Mouse (Mus musculus) stomach, embryonic 15.5 days (tissue): ENCODE measurements around the gene Cda. TPM values are rescaled to one million over a fixed set of nuclear protein-coding genes. Genes with fewer than 3 reads are reported as not detected.

Source experiments
- ATAC-seq: fragments of 200-750 bp; cut with Nextera tagmentation; 2 replicates; pipeline ENCODE4 v1.8.0; 2017; ENCODE audit warnings: low read depth, moderate number of reproducible peaks, moderate TSS enrichment; ENCODE audit not compliant: insufficient read depth, low FRiP score
- H3K27ac ChIP-seq: fragments of 300-500 bp; sonication (generic); 2 replicates; pipeline ENCODE4 v1.5.1; 2015; ENCODE audit warnings: mild to moderate bottlenecking, inconsistent platforms
- H3K27me3 ChIP-seq: fragments of 300-500 bp; sonication (generic); replicated peaks from 2 replicates; pipeline ENCODE4 v1.6.1; 2015; ENCODE audit warnings: inconsistent platforms
- H3K36me3 ChIP-seq: fragments of 300-500 bp; sonication (generic); 2 replicates; pipeline ENCODE4 v1.6.1; 2015; ENCODE audit warnings: inconsistent platforms
- H3K4me1 ChIP-seq: fragments of 300-500 bp; sonication (generic); 2 replicates; pipeline ENCODE4 v1.6.1; 2015; ENCODE audit warnings: inconsistent platforms
- H3K4me2 ChIP-seq: fragments of 300-500 bp; sonication (generic); 2 replicates; pipeline ENCODE4 v1.6.1; 2015; ENCODE audit warnings: mild to moderate bottlenecking, inconsistent platforms
- H3K4me3 ChIP-seq: fragments of 300-500 bp; sonication (generic); replicated peaks from 2 replicates; pipeline ENCODE4 v1.5.1; 2015; ENCODE audit warnings: inconsistent platforms
- H3K9ac ChIP-seq: fragments of 300-500 bp; sonication (generic); 2 replicates; pipeline ENCODE4 v1.6.1; 2015; ENCODE audit warnings: inconsistent platforms
- H3K9me3 ChIP-seq: fragments of 300-500 bp; sonication (generic); 2 replicates; pipeline ENCODE4 v1.6.1; 2016; ENCODE audit warnings: inconsistent platforms
- WGBS: fragments of 180-500 bp; shearing (Covaris S2); methylation state at CpG from one replicate; pipeline ENCODE4 v1.1.7; 2015; 5-methylcytosine and 5-hydroxymethylcytosine counted together
- polyA plus RNA-seq: library from polyadenylated mRNA; unstranded; fragments of >200 nt; fragmentation: Nextera tagmentation; extraction: Ambion mirVana; gene quantifications from 2 replicates; pipeline ENCODE4 v1.2.1, GENCODE M21; 2015

The Cda gene
- polyA plus RNA-seq, 1 experiment from 2014 or later: 14.5 TPM

DNA sequence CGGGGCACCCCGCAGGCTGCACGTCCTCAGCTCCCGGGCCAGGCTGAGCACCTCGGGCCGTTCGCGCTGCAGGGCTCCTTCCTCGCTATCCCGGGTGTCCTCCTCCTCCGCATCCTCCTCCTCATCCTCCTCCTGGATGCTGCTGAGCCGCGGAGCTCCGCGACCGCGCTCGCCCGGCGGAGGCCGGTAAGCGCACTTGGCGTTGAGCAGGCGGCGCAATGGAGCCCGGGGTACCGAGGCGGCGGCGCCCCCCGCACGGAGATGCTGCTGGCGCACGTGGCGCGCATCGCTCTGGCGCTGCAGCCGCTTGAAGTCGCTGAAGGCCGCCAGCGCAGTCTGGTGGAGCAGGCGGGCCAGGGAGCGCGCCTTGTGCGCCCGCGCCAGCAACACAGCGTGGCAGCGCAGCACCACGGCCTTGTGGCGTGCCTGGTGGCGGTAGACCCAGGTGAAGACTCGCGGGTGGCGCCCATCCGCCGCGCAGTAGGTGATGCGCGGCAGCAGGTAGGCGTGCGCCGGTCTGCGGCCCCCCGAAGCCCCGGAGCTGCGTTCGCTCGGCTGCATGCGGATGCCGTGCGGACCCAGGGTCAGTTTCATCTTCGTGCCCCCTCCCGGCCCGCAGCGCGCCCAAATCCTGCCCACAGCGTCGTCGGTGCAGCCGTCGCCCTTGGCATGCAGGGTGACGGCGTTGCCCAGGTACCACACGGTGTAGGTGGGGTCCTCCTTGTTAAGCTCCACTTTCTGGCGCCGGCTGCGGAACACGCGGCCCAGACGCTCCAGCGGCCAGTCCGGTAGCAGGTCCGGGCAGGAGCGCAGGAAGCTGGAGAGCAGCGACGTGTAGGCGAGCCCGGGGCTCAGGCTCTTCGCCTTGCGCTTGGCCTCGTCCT, 27.5 kb upstream of the Cda start:
- H3K4me2 ChIP-seq: peak overlapping the region; percentile 72
- no peaks in the 10 kb centered on the region for H3K36me3 ChIP-seq
- peak overlapping the region; percentile 37 for H3K4me3 ChIP-seq
- under 1% methylated on average over 93 of the region's 103 CpGs for WGBS
- no peaks in the 10 kb centered on the region for H3K9me3 ChIP-seq
- H3K27ac ChIP-seq: no peak overlapping the region
- H3K4me1 ChIP-seq: peaks cover 15% of the 10 kb centered on the region
- no peak overlapping the region for H3K9ac ChIP-seq
- H3K27me3 ChIP-seq: peaks cover 55% of the 10 kb centered on the region
- no peak for ATAC-seq

DNA sequence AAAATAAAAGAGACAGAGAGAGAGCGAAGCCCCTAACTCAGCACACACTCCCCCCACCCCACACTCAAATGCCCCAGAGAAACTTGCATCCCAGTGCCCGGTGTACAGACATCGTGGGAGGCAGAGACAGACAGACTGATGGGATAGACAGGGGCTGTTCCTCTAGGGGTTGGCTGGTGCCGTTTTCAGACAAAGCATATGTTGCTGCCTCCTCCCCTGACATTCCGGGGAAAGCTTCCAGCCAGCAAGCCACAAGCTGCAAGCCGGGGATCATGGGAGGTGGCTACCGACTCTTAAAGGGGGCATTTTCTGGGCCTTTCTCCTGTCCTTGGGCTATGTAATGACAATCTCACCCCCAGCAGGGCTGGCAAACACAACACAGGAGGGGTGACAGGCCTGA, 25.9 kb upstream of the Cda start:
- H3K4me3 ChIP-seq: no peak overlapping the region
- peaks cover 55% of the 10 kb centered on the region for H3K27me3 ChIP-seq
- peaks cover 15% of the 10 kb centered on the region for H3K4me1 ChIP-seq
- no peaks in the 10 kb centered on the region for H3K36me3 ChIP-seq
- no peaks in the 10 kb centered on the region for H3K9me3 ChIP-seq
- no peak for ATAC-seq
- 58% methylated on average over 7 of the region's 7 CpGs for WGBS
- no peak overlapping the region for H3K9ac ChIP-seq
- no peak overlapping the region for H3K27ac ChIP-seq
- no peak overlapping the region for H3K4me2 ChIP-seq

DNA sequence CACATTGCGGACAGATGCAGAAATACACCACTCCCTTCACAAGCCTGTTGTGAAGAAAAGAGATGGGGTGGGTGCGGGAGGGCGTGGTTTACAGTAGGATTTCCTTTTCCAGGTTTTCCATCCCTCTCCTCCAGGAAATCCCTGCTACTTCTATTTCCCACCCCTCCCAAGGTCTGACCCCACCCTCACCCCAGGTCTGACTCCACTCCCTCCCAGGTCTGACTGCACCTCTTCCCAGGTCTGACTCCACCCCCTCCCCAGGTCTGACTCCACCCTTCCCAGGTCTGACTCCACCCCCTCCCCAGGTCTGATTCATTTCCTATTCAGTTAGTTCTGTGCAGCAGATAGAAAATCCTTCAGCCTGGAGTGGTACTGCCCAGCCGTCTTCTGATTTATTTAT, 16.0 kb upstream of the Cda start:
- peak; percentile 66 for ATAC-seq
- Histone ChIP-seq H3K27me3 (0 out of 2 replicates have a peak, but pooled peaks cover 5% of the 10 kb centered on the region), H3K4me1 (no peaks in the 10 kb centered on the region), H3K4me3 (no peak overlapping the region), H3K9ac (no peak overlapping the region), H3K36me3 (no peaks in the 10 kb centered on the region), H3K9me3 (no peaks in the 10 kb centered on the region), H3K27ac (no peak overlapping the region), H3K4me2 (no peak overlapping the region)
- WGBS: 38% methylated on average over 4 of the region's 4 CpGs

DNA sequence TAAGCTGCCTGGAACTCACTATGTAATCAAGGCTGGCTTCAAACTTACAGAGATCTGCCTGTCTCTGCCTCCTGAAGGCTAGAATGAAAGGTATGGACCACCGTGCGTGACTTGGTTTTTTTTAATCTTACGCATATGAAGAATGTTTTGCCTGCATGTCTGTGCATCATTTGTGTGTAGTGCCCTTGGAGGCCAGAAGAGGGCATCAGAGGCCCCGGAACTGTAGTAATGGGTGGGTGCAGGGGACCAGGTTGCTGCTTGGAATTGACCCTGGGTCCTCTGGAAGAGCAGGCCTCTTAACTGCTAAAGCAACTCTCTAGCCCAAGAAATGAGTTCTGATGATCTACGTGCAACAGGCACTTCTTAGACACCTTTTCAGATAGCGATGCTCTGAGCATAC, 14.7 kb upstream of the Cda start:
- H3K9ac ChIP-seq: no peak overlapping the region
- 73% methylated on average over 6 of the region's 6 CpGs for WGBS
- H3K27me3 ChIP-seq: 0 out of 2 replicates have a peak, but pooled peaks cover 5% of the 10 kb centered on the region
- ATAC-seq: no peak
- no peaks in the 10 kb centered on the region for H3K9me3 ChIP-seq
- no peak overlapping the region for H3K4me3 ChIP-seq
- H3K4me2 ChIP-seq: no peak overlapping the region
- no peak overlapping the region for H3K27ac ChIP-seq
- H3K4me1 ChIP-seq: no peaks in the 10 kb centered on the region
- H3K36me3 ChIP-seq: no peaks in the 10 kb centered on the region

DNA sequence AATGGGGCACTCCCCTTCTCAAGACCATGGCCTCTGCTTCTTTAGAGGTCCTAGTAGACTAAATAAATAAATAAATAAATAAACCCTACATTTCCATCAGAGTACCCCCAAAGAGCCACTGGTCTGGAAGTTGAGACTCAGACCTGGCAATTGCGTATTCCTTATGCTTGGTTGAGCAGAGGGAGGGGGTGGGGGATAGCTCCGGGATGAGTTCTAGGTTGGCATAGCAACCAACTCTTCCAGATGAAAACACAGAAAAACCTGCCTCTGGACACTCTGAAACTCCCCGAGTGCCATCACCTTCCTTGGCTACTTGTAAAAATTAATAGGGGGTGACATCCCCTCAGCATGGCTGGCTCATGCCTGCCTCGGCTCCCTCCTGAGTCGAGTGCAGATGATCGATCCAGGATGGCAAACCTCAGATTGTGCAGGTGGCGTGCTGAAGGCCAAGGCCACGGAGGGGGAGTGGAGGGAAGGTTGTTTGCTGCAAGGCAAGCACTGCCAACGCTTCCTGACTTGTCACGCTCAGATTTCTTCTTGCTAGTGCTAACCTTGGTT, 12.4 kb upstream of the Cda start:
- Histone ChIP-seq H3K4me3 (no peak overlapping the region), H3K27ac (no peak overlapping the region), H3K36me3 (no peaks in the 10 kb centered on the region), H3K4me1 (no peaks in the 10 kb centered on the region), H3K27me3 (0 out of 2 replicates have a peak, but pooled peaks cover 5% of the 10 kb centered on the region), H3K9me3 (no peaks in the 10 kb centered on the region), H3K9ac (no peak overlapping the region), H3K4me2 (no peak overlapping the region)
- no peak for ATAC-seq
- 56% methylated on average over 10 of the region's 10 CpGs for WGBS

DNA sequence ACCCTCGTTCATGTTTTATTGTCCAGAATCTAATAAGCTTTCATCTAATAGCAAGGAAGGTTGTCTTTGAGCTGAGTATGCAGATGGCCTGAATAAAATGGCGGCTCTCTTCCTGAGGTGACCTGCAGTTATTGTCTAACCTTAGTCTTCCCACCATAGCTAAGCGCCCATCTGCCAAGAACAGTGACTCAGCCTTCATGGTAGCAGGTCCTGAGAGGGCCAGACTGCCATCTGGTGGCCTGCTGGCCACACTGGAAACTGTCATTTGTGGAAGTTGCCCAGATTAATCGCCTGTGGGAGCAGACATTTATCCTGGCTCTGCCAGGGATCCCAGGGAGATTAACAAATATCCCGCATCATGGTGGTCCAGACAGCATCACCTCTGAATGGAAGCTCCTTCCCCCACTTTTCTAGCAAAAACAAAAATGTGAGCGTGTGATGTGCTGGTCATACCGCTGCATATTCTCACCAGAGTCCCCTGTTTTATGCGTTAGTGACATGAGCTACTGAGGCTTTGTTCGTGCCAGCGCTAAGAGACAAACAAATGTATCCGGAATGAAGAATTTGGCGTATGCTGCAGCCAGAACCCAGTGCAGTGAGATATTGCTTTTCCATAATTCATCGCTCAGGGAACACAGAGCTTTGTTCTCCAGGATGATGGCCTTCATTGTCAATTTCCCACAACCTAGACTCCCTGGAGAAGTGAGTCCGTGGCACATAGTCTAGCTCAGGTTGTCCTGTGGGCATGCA, 11.5 kb upstream of the Cda start:
- Histone ChIP-seq H3K36me3 (no peaks in the 10 kb centered on the region), H3K27me3 (0 out of 2 replicates have a peak, but pooled peaks cover 5% of the 10 kb centered on the region), H3K4me1 (no peaks in the 10 kb centered on the region), H3K9ac (no peak overlapping the region), H3K9me3 (no peaks in the 10 kb centered on the region), H3K27ac (no peak overlapping the region), H3K4me3 (no peak overlapping the region), H3K4me2 (no peak overlapping the region)
- no peak for ATAC-seq
- WGBS: 53% methylated on average over 14 of the region's 14 CpGs

DNA sequence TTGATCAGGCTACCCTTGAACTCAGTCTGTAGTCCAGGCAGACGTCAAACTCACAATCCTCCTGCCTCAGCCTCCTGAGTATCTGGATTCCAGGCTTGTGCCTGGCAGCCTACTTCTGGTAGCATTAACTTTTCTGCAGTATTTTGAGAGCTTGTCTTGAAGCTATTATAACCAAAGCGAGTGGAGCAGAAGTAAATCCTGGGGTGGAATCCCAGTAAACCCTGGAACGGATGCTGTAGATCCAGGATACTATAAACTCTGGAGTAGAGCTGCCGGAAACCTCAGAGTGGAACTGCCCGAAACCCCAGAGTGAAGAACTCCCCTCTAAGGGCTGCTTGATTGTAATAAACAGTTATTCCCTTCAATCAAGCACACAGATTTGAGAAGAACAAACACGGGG, 9.7 kb upstream of the Cda start:
- Histone ChIP-seq H3K36me3 (no peaks in the 10 kb centered on the region), H3K9ac (no peak overlapping the region), H3K4me3 (no peak overlapping the region), H3K4me2 (no peak overlapping the region), H3K9me3 (no peaks in the 10 kb centered on the region), H3K4me1 (no peaks in the 10 kb centered on the region), H3K27ac (no peak overlapping the region; the same call in 1 of the 2 replicates), H3K27me3 (0 out of 2 replicates have a peak, but pooled peaks cover 5% of the 10 kb centered on the region)
- 42% methylated on average over 6 of the region's 6 CpGs for WGBS
- no peak for ATAC-seq

DNA sequence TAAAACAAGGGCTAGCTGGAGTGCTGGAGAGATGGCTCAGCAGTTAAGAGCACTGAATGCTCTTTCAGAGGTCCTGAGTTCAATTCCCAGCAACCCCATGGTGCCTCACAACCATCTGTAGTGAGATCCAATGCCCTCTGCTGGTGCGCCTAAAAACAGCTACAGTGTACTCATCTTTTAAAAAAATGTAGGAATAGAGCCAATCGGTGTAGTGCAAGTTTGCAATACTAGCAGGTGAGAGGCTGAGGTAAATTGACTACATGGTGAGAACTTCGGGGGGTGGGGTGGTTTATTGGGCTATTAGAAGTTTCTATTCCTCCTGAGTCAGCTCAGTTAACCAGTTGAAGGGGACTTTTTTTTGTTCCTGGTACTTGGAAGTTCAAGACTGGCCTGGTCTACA, 7.3 kb upstream of the Cda start:
- H3K4me2 ChIP-seq: no peak overlapping the region
- no peak overlapping the region for H3K27ac ChIP-seq
- 88% methylated on average over 3 of the region's 3 CpGs for WGBS
- H3K9ac ChIP-seq: no peak overlapping the region
- no peaks in the 10 kb centered on the region for H3K36me3 ChIP-seq
- no peaks in the 10 kb centered on the region for H3K4me1 ChIP-seq
- H3K4me3 ChIP-seq: no peak overlapping the region
- no peaks in the 10 kb centered on the region for H3K9me3 ChIP-seq
- ATAC-seq: no peak
- H3K27me3 ChIP-seq: no peaks in the 10 kb centered on the region

DNA sequence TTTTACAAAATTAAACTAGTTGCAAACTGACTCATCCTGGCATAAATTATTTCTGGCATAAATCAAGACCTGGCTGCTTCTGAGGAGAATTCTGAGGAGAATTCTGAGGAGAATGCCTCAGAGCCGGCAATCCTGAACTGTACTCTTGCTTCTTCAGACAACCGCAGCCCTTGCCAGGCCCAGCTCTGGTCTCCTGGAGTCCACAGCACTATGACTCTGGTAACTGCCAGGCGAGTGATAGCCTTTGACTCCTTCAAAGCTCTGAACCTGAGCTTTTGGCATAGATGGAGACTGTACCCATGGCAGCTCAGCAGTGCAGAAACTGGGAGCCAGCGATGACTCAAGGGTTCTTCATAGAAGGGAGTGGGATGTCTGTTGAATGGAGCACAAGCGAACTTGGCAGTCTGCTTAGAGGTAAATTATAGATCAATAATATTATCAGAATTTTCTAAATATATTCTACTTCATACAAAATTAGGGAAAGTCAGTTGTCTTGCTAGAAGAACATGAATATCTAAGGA, 3.3 kb upstream of the Cda start:
- ATAC-seq: no peak
- 75% methylated on average over 5 of the region's 5 CpGs for WGBS
- H3K9ac ChIP-seq: no peak overlapping the region
- peaks cover 13% of the 10 kb centered on the region; the same call in 1 of the 2 replicates for H3K4me1 ChIP-seq
- no peaks in the 10 kb centered on the region for H3K9me3 ChIP-seq
- no peak overlapping the region for H3K27ac ChIP-seq
- H3K27me3 ChIP-seq: no peaks in the 10 kb centered on the region
- H3K4me3 ChIP-seq: no peak overlapping the region
- H3K4me2 ChIP-seq: no peak overlapping the region
- H3K36me3 ChIP-seq: no peaks in the 10 kb centered on the region

DNA sequence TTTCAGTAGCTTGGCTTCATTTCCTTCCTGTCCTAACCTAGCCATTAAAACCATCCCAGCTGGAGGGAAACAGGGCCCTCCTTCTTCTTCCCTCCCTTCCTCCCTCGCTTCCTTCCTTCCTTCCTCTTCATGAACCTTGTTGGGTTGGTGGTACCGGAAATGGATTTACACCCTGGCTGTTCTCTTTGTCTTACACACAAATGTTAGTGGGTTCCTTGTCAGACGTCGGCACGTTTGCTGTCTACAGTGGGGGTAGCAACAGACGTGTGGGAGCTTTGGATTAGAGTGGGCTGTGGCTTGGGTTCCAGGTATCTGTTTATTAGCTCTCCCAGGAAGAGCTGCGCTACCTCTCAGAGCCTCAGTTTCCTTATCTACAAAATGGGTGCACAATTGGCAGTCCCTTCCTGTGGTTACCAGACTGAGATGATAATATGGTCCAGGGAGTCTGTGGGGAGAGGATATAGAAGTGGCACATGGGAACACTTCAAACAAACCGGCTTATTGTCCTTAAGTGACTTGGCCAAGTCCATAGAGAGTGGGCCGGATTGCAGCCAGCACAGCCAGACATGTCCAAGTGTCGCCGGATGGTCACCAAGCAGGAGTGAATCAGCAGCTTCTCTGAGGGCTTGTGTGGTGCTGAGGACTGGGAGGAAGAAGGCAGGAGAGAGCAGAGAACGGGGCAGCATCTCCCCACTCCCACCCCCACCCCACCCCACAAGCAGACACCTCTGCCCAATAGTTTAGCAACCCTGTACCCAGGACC, 887 bp upstream of the Cda start:
- no peak overlapping the region for H3K9ac ChIP-seq
- peaks cover 13% of the 10 kb centered on the region; the same call in 1 of the 2 replicates for H3K4me1 ChIP-seq
- ATAC-seq: no peak
- H3K4me3 ChIP-seq: no peak overlapping the region
- no peaks in the 10 kb centered on the region for H3K36me3 ChIP-seq
- 80% methylated on average over 12 of the region's 12 CpGs for WGBS
- H3K4me2 ChIP-seq: peak overlapping the region; percentile 68
- H3K9me3 ChIP-seq: no peaks in the 10 kb centered on the region
- H3K27me3 ChIP-seq: no peaks in the 10 kb centered on the region
- H3K27ac ChIP-seq: peak overlapping the region; percentile 6; the same call in 1 of the 2 replicates

DNA sequence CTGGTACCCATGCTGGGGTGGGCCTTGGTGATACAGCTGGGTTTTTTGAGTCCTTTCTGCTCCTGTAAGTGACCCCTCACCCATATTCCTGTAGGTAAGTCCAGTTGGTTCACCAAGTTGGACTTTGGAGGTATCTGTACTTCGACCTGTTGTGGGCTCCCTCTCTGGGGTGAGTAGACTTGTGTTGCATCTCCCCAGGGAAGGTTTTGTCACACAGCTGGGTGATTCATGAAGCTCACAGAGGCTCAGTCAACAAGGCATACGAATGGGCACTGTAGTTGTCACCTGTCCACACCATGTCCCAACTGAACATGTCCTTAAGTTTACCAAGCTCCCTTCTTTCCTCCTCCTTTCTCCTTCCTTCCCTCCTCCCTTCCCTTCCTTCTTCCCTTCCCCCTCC, 1.2 kb downstream of the Cda start:
- Histone ChIP-seq H3K9ac (no peak overlapping the region), H3K9me3 (no peaks in the 10 kb centered on the region), H3K4me2 (no peak overlapping the region), H3K27ac (no peak overlapping the region), H3K27me3 (no peaks in the 10 kb centered on the region), H3K4me1 (peaks cover 13% of the 10 kb centered on the region; the same call in 1 of the 2 replicates), H3K4me3 (no peak overlapping the region), H3K36me3 (no peaks in the 10 kb centered on the region)
- WGBS: 80% methylated on average over 2 of the region's 2 CpGs
- ATAC-seq: no peak
